Mouse (Mus musculus): Measurements from ENCODE around the gene Pmvk. TPM values are rescaled to one million over a fixed set of nuclear protein-coding genes. Genes with fewer than 3 reads are reported as not detected.

Gene Pmvk
- polyA plus RNA-seq, 1 experiment = 71.8 TPM

DNA sequence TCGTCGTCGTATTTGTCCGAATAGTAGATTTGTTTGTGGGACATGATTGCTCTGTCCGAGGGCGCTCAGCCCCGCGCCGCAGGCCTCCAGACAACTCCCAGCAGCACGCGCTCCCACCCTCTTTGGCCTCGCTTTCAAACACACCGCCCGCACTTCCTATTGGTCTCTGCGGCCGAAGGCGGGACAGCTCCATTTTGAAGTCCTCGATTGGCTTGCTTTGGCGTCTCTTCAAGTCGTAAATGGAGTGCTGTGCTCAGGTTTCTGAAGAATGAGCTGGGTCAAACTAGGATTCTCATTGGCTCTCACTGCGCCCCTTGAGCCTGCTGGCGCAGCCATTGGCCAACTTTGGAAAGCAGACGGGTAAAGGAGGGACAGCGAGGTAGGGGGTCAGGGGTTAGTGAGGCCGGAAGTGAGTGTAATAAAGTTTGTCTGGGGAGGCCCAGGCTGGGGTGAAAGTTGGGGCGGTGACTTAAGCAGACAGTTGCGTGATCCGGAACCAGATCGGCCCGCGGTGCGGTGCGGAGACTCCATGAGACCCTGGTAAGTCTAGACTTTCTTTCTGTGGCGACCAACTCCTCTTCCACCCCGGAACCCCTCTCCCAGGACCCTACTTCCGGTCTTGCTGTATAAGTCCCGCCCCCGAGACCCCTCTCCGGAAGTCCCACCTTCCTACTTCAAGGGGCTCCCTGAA, 36.0 kb upstream of the Pmvk start, which contains the start of the genes Cks1b and Shc1:
Gene Cks1b (minus strand): TSS at position 214 of the 691 bp plus-strand sequence.
Gene Shc1 (plus strand): TSS at position 274 of the 691 bp plus-strand sequence.
- Histone ChIP-seq H3K27ac (ENCODE audit: insufficient read depth, low read length) (peak within 1 kb of the TSS; percentile 53), H3K4me1 (ENCODE audit: control insufficient read depth, insufficient read depth, low read length) (peaks cover 3% of the 10 kb centered on the region; the same call in 1 of the 2 replicates)
- TF ChIP-seq CTCF (IDR thresholded peaks at IDR 0.05; ENCODE audit: extremely low read depth, insufficient read depth, low read length) (no peak), POLR2A (IDR thresholded peaks at IDR 0.05; ENCODE audit: extremely low read depth, insufficient read depth, low read length) (no peak)

DNA sequence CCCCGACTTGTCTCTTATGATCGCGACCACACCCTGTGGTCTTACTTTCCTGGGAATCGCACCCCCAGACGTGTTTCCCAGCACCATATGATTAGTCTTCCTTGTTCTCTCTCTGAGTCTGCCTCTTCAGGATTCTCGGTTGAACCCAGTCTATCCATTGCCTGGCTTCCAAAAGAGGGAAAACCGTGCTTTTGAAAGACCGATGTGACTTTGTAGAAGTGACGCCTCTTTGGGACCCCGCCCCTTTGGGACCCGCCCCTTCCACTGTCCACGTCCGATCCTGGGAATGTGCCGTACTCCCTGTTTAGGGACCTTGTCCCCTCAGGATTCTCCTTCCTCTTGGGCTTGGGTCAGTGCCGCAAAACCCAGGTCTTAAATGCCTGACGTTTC, 35.5 kb upstream of the Pmvk start:
- no peak for TF ChIP-seq POLR2A (IDR thresholded peaks at IDR 0.05; ENCODE audit: extremely low read depth, insufficient read depth, low read length)
- TF ChIP-seq CTCF (IDR thresholded peaks at IDR 0.05; ENCODE audit: extremely low read depth, insufficient read depth, low read length) = no peak
- peak overlapping the region; percentile 73 for H3K4me3 ChIP-seq (ENCODE audit: insufficient read depth, low read length)

More for the DNA sequence above, 36.0 kb upstream of the Pmvk start, which contains the start of the genes Cks1b and Shc1:
- H3K4me3 ChIP-seq (ENCODE audit: insufficient read depth, low read length) = peak within 1 kb of the TSS; percentile 73

DNA sequence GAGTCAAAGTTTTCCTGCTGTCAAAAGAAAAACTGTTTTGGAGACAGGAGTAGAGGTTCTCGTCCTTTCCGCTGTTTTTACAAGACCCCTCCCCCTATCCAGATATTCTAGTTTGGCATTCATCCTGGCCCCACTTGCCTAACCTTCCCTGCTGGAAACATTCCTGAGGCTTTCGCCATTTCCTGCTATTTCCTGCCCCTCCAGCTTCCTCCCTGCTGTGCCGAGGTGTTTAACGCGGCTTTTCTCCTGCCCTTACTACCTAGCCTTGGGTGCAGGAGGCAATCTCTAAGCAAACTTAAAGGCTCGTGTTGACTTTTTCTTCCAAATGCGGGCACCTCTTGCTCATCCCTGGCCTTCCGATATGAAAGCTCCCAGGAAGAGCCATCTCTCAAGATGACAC, 34.8 kb upstream of the Pmvk start:
- Histone ChIP-seq H3K4me1 (ENCODE audit: control insufficient read depth, insufficient read depth, low read length) (peaks cover 3% of the 10 kb centered on the region; the same call in 1 of the 2 replicates), H3K27ac (ENCODE audit: insufficient read depth, low read length) (peak overlapping the region; percentile 4; the same call in 1 of the 2 replicates), H3K4me3 (ENCODE audit: insufficient read depth, low read length) (peak overlapping the region; percentile 73; the same call in 1 of the 2 replicates)
- no peak for TF ChIP-seq CTCF (IDR thresholded peaks at IDR 0.05; ENCODE audit: extremely low read depth, insufficient read depth, low read length)
- TF ChIP-seq POLR2A (IDR thresholded peaks at IDR 0.05; ENCODE audit: extremely low read depth, insufficient read depth, low read length) = no peak

More for the DNA sequence above, 35.5 kb upstream of the Pmvk start:
- Histone ChIP-seq H3K27ac (ENCODE audit: insufficient read depth, low read length) (peak overlapping the region; percentile 53), H3K4me1 (ENCODE audit: control insufficient read depth, insufficient read depth, low read length) (peaks cover 3% of the 10 kb centered on the region; the same call in 1 of the 2 replicates)

DNA sequence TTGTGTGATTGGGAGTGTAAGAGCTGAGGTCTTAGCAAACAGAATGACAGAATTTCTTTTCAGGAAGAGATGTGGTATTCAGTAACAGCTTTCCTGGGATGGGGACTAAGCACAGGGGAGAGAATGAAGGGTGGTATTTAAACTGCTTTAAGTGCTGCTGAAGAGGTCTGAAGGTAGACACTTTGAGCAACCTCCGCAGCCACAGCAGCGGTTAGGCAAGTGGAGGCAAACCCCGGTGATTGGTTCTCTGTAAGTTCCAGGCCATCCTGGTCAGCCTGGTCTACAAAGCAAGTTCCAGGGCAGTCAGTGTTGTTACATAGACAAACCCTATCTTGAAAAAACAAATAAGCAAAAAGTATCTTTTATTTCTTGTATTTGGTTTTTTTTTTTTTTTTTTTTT, 34.4 kb upstream of the Pmvk start:
- Histone ChIP-seq H3K4me1 (ENCODE audit: control insufficient read depth, insufficient read depth, low read length) (peaks cover 3% of the 10 kb centered on the region; the same call in 1 of the 2 replicates), H3K4me3 (ENCODE audit: insufficient read depth, low read length) (peak overlapping the region; percentile 73; the same call in 1 of the 2 replicates), H3K27ac (ENCODE audit: insufficient read depth, low read length) (no peak overlapping the region)
- TF ChIP-seq CTCF (IDR thresholded peaks at IDR 0.05; ENCODE audit: extremely low read depth, insufficient read depth, low read length) (no peak), POLR2A (IDR thresholded peaks at IDR 0.05; ENCODE audit: extremely low read depth, insufficient read depth, low read length) (no peak)

DNA sequence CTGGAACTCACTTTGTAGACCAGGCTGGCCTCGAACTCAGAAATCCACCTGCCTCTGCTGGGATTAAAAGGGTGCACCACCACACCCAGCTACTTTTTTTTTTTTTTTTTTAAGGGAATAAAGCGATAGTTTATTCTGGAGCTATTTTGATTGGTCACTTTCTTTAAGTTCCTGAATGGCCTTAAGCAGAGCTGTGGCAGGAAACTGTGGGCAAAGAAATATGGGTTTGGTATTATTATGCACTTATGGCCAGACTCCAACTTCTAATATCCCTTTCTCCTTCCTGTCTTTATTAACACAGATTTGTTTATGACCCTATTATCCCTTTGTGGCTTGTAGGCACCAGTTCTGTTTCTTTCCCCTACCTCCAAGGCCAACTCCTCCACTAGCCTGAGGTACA, 33.9 kb upstream of the Pmvk start:
- H3K27ac ChIP-seq (ENCODE audit: insufficient read depth, low read length) = no peak overlapping the region
- H3K4me3 ChIP-seq (ENCODE audit: insufficient read depth, low read length) = no peak overlapping the region; the same call in 1 of the 2 replicates
- TF ChIP-seq POLR2A (IDR thresholded peaks at IDR 0.05; ENCODE audit: extremely low read depth, insufficient read depth, low read length) = no peak
- H3K4me1 ChIP-seq (ENCODE audit: control insufficient read depth, insufficient read depth, low read length) = peaks cover 3% of the 10 kb centered on the region; the same call in 1 of the 2 replicates

DNA sequence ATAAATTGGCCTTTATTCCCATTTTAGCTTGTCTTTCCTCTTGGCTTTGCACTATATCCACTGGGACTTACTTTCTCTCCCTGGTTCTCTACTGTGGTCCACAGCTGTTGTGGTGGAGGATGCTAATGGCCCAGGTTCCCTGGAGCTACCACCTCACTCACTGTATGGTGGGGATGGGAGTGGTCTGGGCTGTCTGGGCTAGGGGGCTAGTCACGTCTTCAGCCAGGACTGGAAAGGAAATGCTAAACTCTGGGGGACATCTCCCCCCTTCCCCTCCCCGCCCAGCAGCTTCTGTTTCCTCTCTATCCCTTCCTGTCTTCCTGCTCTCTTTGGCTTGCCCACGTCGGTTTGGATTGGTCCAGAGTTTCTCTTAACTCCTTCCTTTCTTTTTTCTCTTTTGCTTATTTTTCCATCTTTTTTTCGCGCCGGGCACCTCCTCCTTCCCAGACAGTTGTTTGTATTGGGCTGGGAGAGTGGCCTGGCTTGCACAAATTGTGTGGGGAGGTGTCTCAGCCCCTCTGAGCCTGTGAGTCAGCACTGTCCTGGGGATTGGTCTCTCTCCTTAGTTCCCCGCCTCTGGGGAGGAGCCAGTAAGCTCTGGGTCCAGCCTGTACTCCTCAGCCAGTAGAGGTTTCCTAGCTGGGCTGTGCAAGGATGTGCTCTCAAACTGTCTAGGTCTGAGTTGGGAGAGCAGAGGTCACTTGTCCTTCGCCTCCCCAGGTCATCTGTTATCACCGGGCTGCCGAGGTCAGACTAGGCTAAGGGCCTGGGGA, 33.2 kb upstream of the Pmvk start:
- Histone ChIP-seq H3K27ac (ENCODE audit: insufficient read depth, low read length) (0 out of 2 replicates have a peak overlapping the region, but pooled peaks have one; percentile 14), H3K4me1 (ENCODE audit: control insufficient read depth, insufficient read depth, low read length) (peaks cover 3% of the 10 kb centered on the region; the same call in 1 of the 2 replicates), H3K4me3 (ENCODE audit: insufficient read depth, low read length) (peak overlapping the region; percentile 22; the same call in 1 of the 2 replicates)
- TF ChIP-seq POLR2A (IDR thresholded peaks at IDR 0.05; ENCODE audit: extremely low read depth, insufficient read depth, low read length) = peak; percentile 98
- TF ChIP-seq CTCF (IDR thresholded peaks at IDR 0.05; ENCODE audit: extremely low read depth, insufficient read depth, low read length) = no peak

DNA sequence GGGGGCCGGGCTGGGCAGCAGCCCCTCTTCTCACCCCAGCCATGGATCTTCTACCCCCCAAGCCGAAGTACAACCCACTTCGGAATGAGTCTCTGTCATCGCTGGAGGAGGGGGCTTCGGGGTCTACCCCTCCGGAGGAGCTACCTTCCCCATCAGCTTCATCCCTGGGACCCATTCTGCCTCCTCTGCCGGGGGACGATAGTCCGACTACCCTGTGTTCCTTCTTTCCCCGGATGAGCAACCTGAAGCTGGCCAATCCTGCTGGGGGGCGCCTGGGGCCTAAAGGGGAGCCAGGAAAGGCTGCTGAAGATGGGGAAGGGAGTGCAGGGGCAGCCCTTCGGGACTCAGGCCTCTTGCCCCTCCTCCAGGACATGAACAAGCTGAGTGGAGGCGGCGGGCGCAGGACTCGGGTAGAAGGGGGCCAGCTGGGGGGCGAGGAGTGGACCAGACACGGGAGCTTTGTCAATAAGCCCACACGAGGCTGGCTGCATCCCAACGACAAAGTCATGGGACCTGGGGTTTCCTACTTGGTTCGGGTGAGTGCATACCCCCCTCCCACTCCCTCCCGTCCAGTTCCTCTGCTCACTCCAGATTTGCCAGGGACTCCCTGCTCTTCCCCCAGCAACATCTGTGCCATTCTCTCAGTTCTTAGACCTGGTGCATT, 32.4 kb upstream of the Pmvk start:
- Histone ChIP-seq H3K4me3 (ENCODE audit: insufficient read depth, low read length) (peak overlapping the region; percentile 22), H3K4me1 (ENCODE audit: control insufficient read depth, insufficient read depth, low read length) (peaks cover 3% of the 10 kb centered on the region; the same call in 1 of the 2 replicates), H3K27ac (ENCODE audit: insufficient read depth, low read length) (0 out of 2 replicates have a peak overlapping the region, but pooled peaks have one; percentile 14)
- TF ChIP-seq POLR2A (IDR thresholded peaks at IDR 0.05; ENCODE audit: extremely low read depth, insufficient read depth, low read length) = no peak
- no peak for TF ChIP-seq CTCF (IDR thresholded peaks at IDR 0.05; ENCODE audit: extremely low read depth, insufficient read depth, low read length)

DNA sequence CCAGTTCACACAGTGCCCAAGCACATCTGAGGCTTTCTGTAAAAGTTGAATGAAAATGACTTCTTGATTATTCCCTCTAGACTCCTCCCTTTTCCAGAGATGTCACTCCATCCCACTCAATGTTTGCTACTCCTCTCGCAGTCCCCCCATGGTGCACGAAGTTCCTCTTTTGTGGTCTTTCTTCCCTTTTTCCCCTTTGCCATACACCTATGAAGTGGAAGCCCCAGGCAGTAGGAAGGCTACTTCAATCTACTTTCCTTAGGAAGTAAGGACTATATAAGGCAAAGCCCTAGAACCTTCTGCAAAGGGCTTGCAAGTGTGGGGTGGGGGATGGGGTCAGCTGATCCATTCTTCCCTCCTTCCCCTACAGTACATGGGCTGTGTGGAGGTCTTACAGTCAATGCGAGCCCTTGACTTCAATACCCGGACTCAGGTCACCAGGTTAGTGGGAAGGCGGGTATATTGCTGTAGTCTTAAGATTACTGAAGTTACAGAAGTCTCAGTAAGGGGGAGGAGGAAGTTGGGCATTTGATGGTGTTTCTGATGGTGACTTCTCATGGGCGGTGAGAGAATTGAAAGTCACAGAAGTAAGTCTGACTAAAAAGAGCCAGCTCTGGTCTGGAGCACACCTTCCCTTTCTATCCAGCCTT, 31.7 kb upstream of the Pmvk start:
- Histone ChIP-seq H3K27ac (ENCODE audit: insufficient read depth, low read length) (no peak overlapping the region), H3K4me3 (ENCODE audit: insufficient read depth, low read length) (no peak overlapping the region; the same call in 1 of the 2 replicates), H3K4me1 (ENCODE audit: control insufficient read depth, insufficient read depth, low read length) (peaks cover 3% of the 10 kb centered on the region; the same call in 1 of the 2 replicates)
- TF ChIP-seq CTCF (IDR thresholded peaks at IDR 0.05; ENCODE audit: extremely low read depth, insufficient read depth, low read length) = no peak
- no peak for TF ChIP-seq POLR2A (IDR thresholded peaks at IDR 0.05; ENCODE audit: extremely low read depth, insufficient read depth, low read length)
